Mouse (Mus musculus) embryonic facial prominence, embryonic 15.5 days (tissue): Measurements from ENCODE around the gene Hoxa5. TPM values are rescaled to one million over a fixed set of nuclear protein-coding genes. Genes with fewer than 3 reads are reported as not detected.
A peak's percentile ranks its signal among the peaks of the same experiment; 100 is the strongest.

Source experiments
- ATAC-seq: fragments of 200-750 bp; cut with Nextera tagmentation; 2 replicates; pipeline ENCODE4 v1.8.0; 2017; ENCODE audit warnings: low read depth, moderate TSS enrichment; ENCODE audit not compliant: insufficient number of reproducible peaks, low FRiP score, low TSS enrichment
- H3K27ac ChIP-seq: fragments of 300-500 bp; sonication (generic); replicated peaks from 2 replicates; pipeline ENCODE4 v1.5.1; 2015; ENCODE audit warnings: mild to moderate bottlenecking, inconsistent platforms
- H3K27me3 ChIP-seq: fragments of 300-500 bp; sonication (generic); 2 replicates; pipeline ENCODE4 v1.6.1; 2015; ENCODE audit warnings: inconsistent platforms
- H3K36me3 ChIP-seq: fragments of 300-500 bp; sonication (generic); 2 replicates; pipeline ENCODE4 v1.6.1; 2015; ENCODE audit warnings: mild to moderate bottlenecking, inconsistent platforms
- H3K4me1 ChIP-seq: fragments of 300-500 bp; sonication (generic); 2 replicates; pipeline ENCODE4 v1.6.1; 2015; ENCODE audit warnings: inconsistent platforms
- H3K4me2 ChIP-seq: fragments of 300-500 bp; sonication (generic); replicated peaks from 2 replicates; pipeline ENCODE4 v1.6.1; 2015; ENCODE audit warnings: mild to moderate bottlenecking, inconsistent platforms
- H3K4me3 ChIP-seq: fragments of 300-500 bp; sonication (generic); replicated peaks from 2 replicates; pipeline ENCODE4 v1.5.1; 2015; ENCODE audit warnings: mild to moderate bottlenecking, inconsistent platforms
- H3K9ac ChIP-seq: fragments of 300-500 bp; sonication (generic); 2 replicates; pipeline ENCODE4 v1.6.1; 2015; ENCODE audit warnings: inconsistent platforms
- H3K9me3 ChIP-seq: fragments of 300-500 bp; sonication (generic); replicated peaks from 2 replicates; pipeline ENCODE4 v1.6.1; 2016; ENCODE audit warnings: inconsistent platforms
- WGBS: fragments of 180-500 bp; shearing (Covaris S2); methylation state at CpG from one replicate; pipeline ENCODE4 v1.1.7; 2015; 5-methylcytosine and 5-hydroxymethylcytosine counted together
- polyA plus RNA-seq: library from polyadenylated mRNA; unstranded; fragments of >200 nt; fragmentation: Nextera tagmentation; extraction: Ambion mirVana; gene quantifications from 2 replicates; pipeline ENCODE4 v1.2.1, GENCODE M21; 2015

The Hoxa5 gene
- polyA plus RNA-seq, 1 experiment from 2014 or later, result 0.39 TPM

GRCm38 (mm10) chr6:52200751-52201250 is 3.6 kb downstream of the Hoxa5 start:
- Histone ChIP-seq H3K36me3 (no peaks in the 10 kb centered on the region), H3K27me3 (peaks cover 100% of the 10 kb centered on the region), H3K9ac (no peak overlapping the region), H3K9me3 (no peaks in the 10 kb centered on the region), H3K4me3 (no peak overlapping the region), H3K27ac (no peak overlapping the region), H3K4me1 (peaks cover 16% of the 10 kb centered on the region), H3K4me2 (no peak overlapping the region)
- 21% methylated on average over 10 of the region's 10 CpGs for WGBS
- no peak for ATAC-seq

- Histone ChIP-seq H3K4me2 (no peak overlapping the region), H3K9me3 (no peaks in the 10 kb centered on the region), H3K4me1 (peaks cover 16% of the 10 kb centered on the region), H3K4me3 (no peak overlapping the region), H3K27ac (no peak overlapping the region), H3K36me3 (no peaks in the 10 kb centered on the region), H3K27me3 (peaks cover 100% of the 10 kb centered on the region), H3K9ac (no peak overlapping the region)
- 11% methylated on average over 30 of the region's 30 CpGs for WGBS
- no peak for ATAC-seq
Observed at GRCm38 (mm10) chr6:52200073-52200750, 4.2 kb downstream of the Hoxa5 start.

GRCm38 (mm10) chr6:52197271-52197670 is 7.1 kb downstream of the Hoxa5 start:
- no peaks in the 10 kb centered on the region for H3K36me3 ChIP-seq
- peaks cover under 1% of the 10 kb centered on the region; the same call in 1 of the 2 replicates for H3K4me1 ChIP-seq
- WGBS, result 2% methylated on average over 10 of the region's 10 CpGs
- no peak overlapping the region for H3K4me2 ChIP-seq
- H3K9me3 ChIP-seq, result no peaks in the 10 kb centered on the region
- no peak overlapping the region for H3K4me3 ChIP-seq
- no peak overlapping the region for H3K27ac ChIP-seq
- no peak overlapping the region for H3K9ac ChIP-seq
- H3K27me3 ChIP-seq, result peaks cover 100% of the 10 kb centered on the region
- ATAC-seq, result no peak

- Histone ChIP-seq H3K27ac (no peak overlapping the region), H3K9me3 (no peaks in the 10 kb centered on the region), H3K9ac (no peak overlapping the region), H3K4me1 (peaks cover 5% of the 10 kb centered on the region), H3K27me3 (peaks cover 100% of the 10 kb centered on the region), H3K36me3 (no peaks in the 10 kb centered on the region), H3K4me3 (no peak overlapping the region), H3K4me2 (no peak overlapping the region)
- no peak for ATAC-seq
- WGBS, result 4% methylated on average over 9 of the region's 9 CpGs
Observed at GRCm38 (mm10) chr6:52196811-52197210, 7.6 kb downstream of the Hoxa5 start.

GRCm38 (mm10) chr6:52194690-52195089 is 9.7 kb downstream of the Hoxa5 start:
- Histone ChIP-seq H3K9me3 (no peaks in the 10 kb centered on the region), H3K27me3 (peaks cover 99% of the 10 kb centered on the region), H3K27ac (no peak overlapping the region), H3K4me3 (no peak overlapping the region), H3K36me3 (no peaks in the 10 kb centered on the region), H3K4me1 (peaks cover 13% of the 10 kb centered on the region), H3K9ac (no peak overlapping the region), H3K4me2 (no peak overlapping the region)
- 5% methylated on average over 10 of the region's 10 CpGs for WGBS
- no peak for ATAC-seq

- WGBS, result 1% methylated on average over 39 of the region's 55 CpGs
- Histone ChIP-seq H3K27ac (no peak overlapping the region), H3K9ac (no peak overlapping the region), H3K27me3 (peaks cover 99% of the 10 kb centered on the region), H3K4me1 (peaks cover 13% of the 10 kb centered on the region), H3K9me3 (no peaks in the 10 kb centered on the region), H3K4me2 (peak overlapping the region; percentile 78), H3K36me3 (no peaks in the 10 kb centered on the region), H3K4me3 (peak overlapping the region; percentile 47)
- peak; percentile 65 for ATAC-seq
Observed at GRCm38 (mm10) chr6:52191860-52192550, 12.4 kb downstream of the Hoxa5 start.

- Histone ChIP-seq H3K4me3 (peak within 1 kb of the TSS; percentile 47), H3K9me3 (no peaks in the 10 kb centered on the region), H3K4me1 (peaks cover 13% of the 10 kb centered on the region), H3K36me3 (no peaks in the 10 kb centered on the region), H3K9ac (no peak within 1 kb of the TSS), H3K4me2 (peak within 1 kb of the TSS; percentile 78), H3K27ac (no peak within 1 kb of the TSS), H3K27me3 (peaks cover 99% of the 10 kb centered on the region)
- no peak for ATAC-seq
- under 1% methylated on average over 68 of the region's 102 CpGs for WGBS
Observed at GRCm38 (mm10) chr6:52190906-52191810, 13.2 kb downstream of the Hoxa5 start, which contains the start of gene Hoxa4. Gene Hoxa4 (minus strand): TSS chr6:52191753.

GRCm38 (mm10) chr6:52190410-52190809 is 14.0 kb downstream of the Hoxa5 start:
- no peak for ATAC-seq
- WGBS, result 2% methylated on average over 23 of the region's 23 CpGs
- Histone ChIP-seq H3K4me2 (no peak overlapping the region), H3K4me3 (no peak overlapping the region), H3K36me3 (no peaks in the 10 kb centered on the region), H3K27me3 (peaks cover 99% of the 10 kb centered on the region), H3K4me1 (peaks cover 13% of the 10 kb centered on the region), H3K9ac (no peak overlapping the region), H3K27ac (no peak overlapping the region), H3K9me3 (no peaks in the 10 kb centered on the region)

- WGBS, result 8% methylated on average over 8 of the region's 8 CpGs
- H3K4me1 ChIP-seq, result peaks cover 13% of the 10 kb centered on the region
- H3K9ac ChIP-seq, result no peak overlapping the region
Observed at GRCm38 (mm10) chr6:52189909-52190308, 14.5 kb downstream of the Hoxa5 start.

GRCm38 (mm10) chr6:52189172-52189591 is 15.2 kb downstream of the Hoxa5 start:
- H3K4me1 ChIP-seq, result peaks cover 13% of the 10 kb centered on the region
- H3K9ac ChIP-seq, result no peak overlapping the region
- 10% methylated on average over 5 of the region's 5 CpGs for WGBS
- H3K27ac ChIP-seq, result no peak overlapping the region
- peaks cover 99% of the 10 kb centered on the region for H3K27me3 ChIP-seq
- no peak overlapping the region for H3K4me2 ChIP-seq
- H3K9me3 ChIP-seq, result no peaks in the 10 kb centered on the region
- no peak for ATAC-seq
- H3K4me3 ChIP-seq, result no peak overlapping the region
- H3K36me3 ChIP-seq, result no peaks in the 10 kb centered on the region

More at GRCm38 (mm10) chr6:52189909-52190308, 14.5 kb downstream of the Hoxa5 start:
- no peak for ATAC-seq
- H3K4me2 ChIP-seq, result no peak overlapping the region
- no peaks in the 10 kb centered on the region for H3K36me3 ChIP-seq
- H3K27ac ChIP-seq, result no peak overlapping the region
- H3K4me3 ChIP-seq, result no peak overlapping the region
- H3K27me3 ChIP-seq, result peaks cover 99% of the 10 kb centered on the region
- H3K9me3 ChIP-seq, result no peaks in the 10 kb centered on the region

GRCm38 (mm10) chr6:52186500-52186899 is 17.9 kb downstream of the Hoxa5 start:
- no peak overlapping the region for H3K27ac ChIP-seq
- H3K27me3 ChIP-seq, result peaks cover 100% of the 10 kb centered on the region
- no peak overlapping the region for H3K4me3 ChIP-seq
- H3K4me1 ChIP-seq, result peaks cover 7% of the 10 kb centered on the region
- no peak overlapping the region for H3K4me2 ChIP-seq
- ATAC-seq, result no peak
- H3K36me3 ChIP-seq, result no peaks in the 10 kb centered on the region
- H3K9me3 ChIP-seq, result no peaks in the 10 kb centered on the region
- WGBS, result 10% methylated on average over 1 of the region's 1 CpGs
- no peak overlapping the region for H3K9ac ChIP-seq
